Mouse (Mus musculus) midbrain, embryonic 13.5 days (tissue): ENCODE measurements at regions not wholly inside any gene's neighbourhood (a gene's known extent, or its start where the extent isn't known, plus 50 kb on each side); places are given as distances from the start of the nearest gene placed in this dataset.

ENCODE experiments used
- ATAC-seq: fragments of 200-750 bp; cut with Nextera tagmentation; 2 replicates; pipeline ENCODE4 v1.8.0; 2017; ENCODE audit warnings: mild to moderate bottlenecking, moderate TSS enrichment, moderate library complexity
- H3K27ac ChIP-seq: fragments of 300-500 bp; sonication (generic); 2 replicates; pipeline ENCODE4 v1.5.1; 2015; ENCODE audit warnings: inconsistent platforms, mild to moderate bottlenecking, moderate library complexity
- H3K27me3 ChIP-seq: fragments of 300-500 bp; sonication (generic); 2 replicates; pipeline ENCODE4 v1.6.1; 2015; ENCODE audit warnings: mild to moderate bottlenecking, inconsistent platforms
- H3K36me3 ChIP-seq: fragments of 300-500 bp; sonication (generic); 2 replicates; pipeline ENCODE4 v1.6.1; 2015; ENCODE audit warnings: mild to moderate bottlenecking, inconsistent platforms
- H3K4me1 ChIP-seq: fragments of 300-500 bp; sonication (generic); replicated peaks from 2 replicates; pipeline ENCODE4 v1.6.1; 2015; ENCODE audit warnings: inconsistent platforms
- H3K4me2 ChIP-seq: fragments of 300-500 bp; sonication (generic); replicated peaks from 2 replicates; pipeline ENCODE4 v1.6.1; 2015; ENCODE audit warnings: moderate library complexity, mild to moderate bottlenecking, inconsistent platforms
- H3K4me3 ChIP-seq: fragments of 300-500 bp; sonication (generic); replicated peaks from 2 replicates; pipeline ENCODE4 v1.5.1; 2015; ENCODE audit warnings: mild to moderate bottlenecking, inconsistent platforms
- H3K9ac ChIP-seq: fragments of 300-500 bp; sonication (generic); replicated peaks from 2 replicates; pipeline ENCODE4 v1.6.1; 2015; ENCODE audit warnings: mild to moderate bottlenecking, inconsistent platforms
- H3K9me3 ChIP-seq: fragments of 300-500 bp; sonication (generic); 2 replicates; pipeline ENCODE4 v1.6.1; 2016; ENCODE audit warnings: mild to moderate bottlenecking, inconsistent platforms
- WGBS: fragments of 180-500 bp; shearing (Covaris S2); methylation state at CpG from one replicate; pipeline ENCODE4 v1.1.7; 2015; 5-methylcytosine and 5-hydroxymethylcytosine counted together

DNA sequence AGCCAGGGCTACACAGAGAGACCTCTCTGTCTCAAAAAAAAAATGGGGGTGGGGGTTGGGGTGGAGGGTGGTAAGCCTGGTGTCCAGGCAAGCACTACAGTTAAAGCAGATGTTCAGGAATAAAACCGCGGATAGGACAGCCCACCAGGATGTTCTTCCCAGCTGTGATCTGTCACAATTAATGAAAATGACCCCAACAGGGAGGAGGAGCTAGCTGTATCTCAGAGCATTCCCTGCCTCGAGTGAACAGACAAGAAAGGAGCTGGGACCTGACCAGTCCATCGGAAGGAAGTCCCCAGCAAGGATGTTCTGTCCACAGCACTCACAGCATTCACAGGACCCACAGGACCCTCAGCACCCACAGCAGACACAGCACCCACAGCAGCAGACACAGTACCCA is 80.4 kb downstream of the Utp6 start:
- Histone ChIP-seq H3K4me1 (no peaks in the 10 kb centered on the region), H3K27ac (no peak overlapping the region), H3K4me2 (no peak overlapping the region), H3K27me3 (no peaks in the 10 kb centered on the region), H3K9me3 (no peaks in the 10 kb centered on the region), H3K4me3 (no peak overlapping the region), H3K36me3 (no peaks in the 10 kb centered on the region), H3K9ac (no peak overlapping the region)
- WGBS, result 77% methylated on average over 4 of the region's 4 CpGs
- no peak for ATAC-seq

DNA sequence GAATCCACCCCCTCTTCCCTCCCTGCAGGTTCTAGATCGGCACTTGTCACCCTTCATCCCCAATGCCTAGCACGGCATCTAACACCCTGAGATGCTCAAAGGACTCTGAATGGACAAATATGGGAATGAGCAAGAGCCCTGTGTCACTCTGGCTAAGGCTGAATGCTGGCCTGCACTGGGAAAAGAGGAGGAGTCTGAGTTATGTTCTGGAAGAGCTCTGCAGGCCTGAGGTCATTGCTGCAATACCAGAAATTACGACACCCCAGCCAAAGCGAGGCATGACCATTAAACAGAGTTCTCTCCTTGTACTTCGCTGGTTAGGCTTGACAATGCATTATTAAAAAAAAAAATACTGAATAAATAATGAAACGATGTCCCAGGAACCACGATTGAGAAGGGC is 84.1 kb downstream of the Utp6 start:
- Histone ChIP-seq H3K9ac (no peak overlapping the region), H3K36me3 (no peaks in the 10 kb centered on the region), H3K9me3 (no peaks in the 10 kb centered on the region), H3K4me3 (no peak overlapping the region), H3K4me2 (no peak overlapping the region), H3K4me1 (no peaks in the 10 kb centered on the region), H3K27ac (no peak overlapping the region), H3K27me3 (no peaks in the 10 kb centered on the region)
- no peak for ATAC-seq
- 87% methylated on average over 7 of the region's 7 CpGs for WGBS

DNA sequence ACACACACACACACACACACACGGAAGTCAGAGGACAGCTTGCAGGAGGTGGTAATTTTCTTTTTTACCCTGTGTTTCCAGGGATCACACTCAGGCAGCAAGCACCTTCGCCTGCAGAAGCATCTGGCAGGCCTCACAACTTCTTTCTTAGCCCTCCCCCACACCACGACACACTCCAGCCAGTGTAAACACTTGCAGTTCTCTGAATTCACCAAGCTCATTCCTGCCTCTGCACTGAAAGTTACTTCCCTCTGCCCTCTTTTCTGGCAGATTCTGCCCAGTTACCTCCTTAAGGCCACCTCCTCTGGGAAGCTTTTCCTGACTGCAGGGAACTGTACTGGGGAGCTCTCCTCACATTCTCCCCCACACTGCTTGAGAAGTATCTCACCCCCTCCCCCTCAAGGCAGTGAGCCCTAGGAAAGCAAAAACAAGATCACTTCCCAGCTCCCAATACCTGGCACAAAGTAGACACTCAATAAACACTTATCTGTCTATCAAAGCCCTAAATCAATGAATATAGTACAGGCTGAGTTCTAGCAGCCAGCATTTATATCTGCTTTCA is 84.9 kb downstream of the Utp6 start:
- Histone ChIP-seq H3K27me3 (no peaks in the 10 kb centered on the region), H3K9me3 (no peaks in the 10 kb centered on the region), H3K4me2 (no peak overlapping the region), H3K36me3 (no peaks in the 10 kb centered on the region), H3K27ac (no peak overlapping the region), H3K9ac (no peak overlapping the region), H3K4me1 (no peaks in the 10 kb centered on the region), H3K4me3 (no peak overlapping the region)
- ATAC-seq, result no peak
- WGBS, result 64% methylated on average over 3 of the region's 3 CpGs

DNA sequence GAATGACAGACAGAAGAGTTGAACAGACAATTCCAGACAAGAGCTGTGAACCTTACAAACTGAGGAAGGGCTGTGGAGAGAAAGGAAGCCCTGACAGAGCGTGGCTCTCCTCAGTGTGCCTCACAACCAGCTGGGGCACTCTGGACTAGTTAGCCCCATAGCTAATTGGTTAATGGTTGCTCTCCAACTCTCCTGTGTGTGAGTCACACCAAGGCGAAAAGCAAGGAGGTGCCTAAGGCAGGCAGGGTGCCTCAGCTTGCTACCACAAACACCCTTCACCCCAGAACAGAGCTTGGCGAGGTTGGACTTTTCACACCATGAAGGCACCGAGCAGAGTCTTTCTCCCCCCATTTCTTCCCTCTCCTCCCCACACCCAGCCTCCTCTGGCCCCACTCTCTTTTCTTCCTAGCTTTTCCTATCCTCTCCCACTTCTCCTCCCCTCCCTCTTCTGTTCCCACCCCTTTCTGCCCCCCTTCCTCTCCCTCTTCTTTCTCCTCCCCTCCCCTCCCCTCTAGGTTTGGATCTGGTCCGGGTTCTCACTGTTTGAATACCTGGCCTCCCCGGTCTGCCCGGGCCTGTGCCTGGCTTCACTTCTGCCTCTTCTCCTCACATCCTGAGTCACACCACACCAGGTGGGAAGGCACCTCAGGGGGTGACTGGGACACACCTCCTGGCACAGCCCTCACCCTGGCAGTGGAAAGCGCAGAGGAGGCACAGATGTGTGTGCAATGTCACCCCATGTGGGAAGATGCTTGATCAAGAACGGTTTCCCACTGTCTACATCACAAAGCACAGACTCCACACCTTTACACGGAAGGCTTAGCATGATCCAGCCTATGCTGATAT is 90.2 kb downstream of the Utp6 start:
- Histone ChIP-seq H3K4me3 (no peak overlapping the region), H3K9me3 (no peaks in the 10 kb centered on the region), H3K9ac (no peak overlapping the region), H3K4me2 (no peak overlapping the region), H3K4me1 (no peaks in the 10 kb centered on the region), H3K27ac (no peak overlapping the region), H3K27me3 (no peaks in the 10 kb centered on the region), H3K36me3 (no peaks in the 10 kb centered on the region)
- WGBS, result 94% methylated on average over 10 of the region's 10 CpGs
- no peak for ATAC-seq

DNA sequence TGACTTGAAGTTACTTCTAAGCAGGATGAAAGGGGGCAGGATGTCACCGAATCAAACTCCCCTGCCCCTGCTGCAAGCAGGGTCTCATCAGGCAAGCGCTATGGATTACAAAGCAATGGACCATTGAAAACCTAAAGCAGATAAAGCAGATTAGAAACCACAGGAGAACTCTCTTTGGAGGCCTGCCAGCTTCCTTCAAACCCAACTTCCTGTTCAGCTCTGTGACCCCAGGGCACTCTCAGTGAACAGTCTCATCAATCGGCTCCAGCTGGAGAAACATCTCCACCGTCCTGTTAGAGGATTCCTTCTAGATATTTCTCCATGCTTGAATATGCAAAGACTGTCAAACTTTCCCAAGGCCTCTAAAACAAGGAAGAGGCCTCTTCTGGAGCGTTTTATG is 92.0 kb downstream of the Utp6 start:
- Histone ChIP-seq H3K36me3 (no peaks in the 10 kb centered on the region), H3K4me1 (no peaks in the 10 kb centered on the region), H3K27ac (no peak overlapping the region), H3K9ac (no peak overlapping the region), H3K27me3 (no peaks in the 10 kb centered on the region), H3K4me2 (no peak overlapping the region), H3K4me3 (no peak overlapping the region), H3K9me3 (no peaks in the 10 kb centered on the region)
- no peak for ATAC-seq
- WGBS, result 52% methylated on average over 5 of the region's 5 CpGs

DNA sequence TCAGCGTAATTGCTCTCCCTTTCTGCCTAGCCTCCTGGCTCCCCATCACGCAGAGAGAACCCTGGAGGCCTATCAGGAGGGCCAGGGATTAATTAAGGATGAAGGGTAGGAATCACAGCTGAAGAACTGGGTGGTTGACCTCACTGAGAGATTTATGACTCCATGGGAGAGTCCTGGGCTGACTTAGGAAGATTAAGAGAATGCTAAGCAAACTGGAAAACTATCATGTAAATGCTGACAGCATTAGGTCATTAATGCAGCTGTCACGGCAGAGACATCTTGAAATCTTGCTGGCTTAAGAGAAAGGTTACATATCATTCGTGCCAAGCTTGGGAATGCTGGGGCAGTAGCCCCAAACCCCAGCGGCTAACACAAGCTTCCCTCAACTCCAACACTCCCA is 93.2 kb downstream of the Utp6 start:
- ATAC-seq, result no peak
- Histone ChIP-seq H3K27ac (no peak overlapping the region), H3K4me1 (no peaks in the 10 kb centered on the region), H3K9ac (no peak overlapping the region), H3K36me3 (no peaks in the 10 kb centered on the region), H3K4me3 (no peak overlapping the region), H3K27me3 (no peaks in the 10 kb centered on the region), H3K4me2 (no peak overlapping the region), H3K9me3 (no peaks in the 10 kb centered on the region)
- WGBS, result 58% methylated on average over 5 of the region's 5 CpGs

DNA sequence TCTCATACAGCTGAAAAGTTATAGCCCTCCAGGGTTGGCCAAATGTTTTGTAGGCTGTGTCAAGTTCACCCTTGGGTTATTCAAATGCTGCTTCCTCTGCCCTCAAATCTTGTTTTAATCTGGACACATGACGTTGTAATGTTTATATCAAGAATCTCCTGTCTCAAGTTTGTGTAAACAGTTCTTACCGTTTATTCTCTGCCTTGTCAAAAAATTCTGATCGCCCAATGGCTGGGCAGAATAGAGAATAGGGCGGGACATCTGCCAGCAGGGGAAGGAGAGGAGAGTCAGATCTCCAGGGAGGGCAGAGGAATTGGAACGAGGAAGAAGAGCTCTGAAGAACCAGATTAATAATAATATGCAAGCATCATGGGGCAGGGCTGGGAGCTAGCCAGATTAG is 97.4 kb downstream of the Utp6 start:
- Histone ChIP-seq H3K4me1 (peaks cover 5% of the 10 kb centered on the region; the same call in 1 of the 2 replicates), H3K4me2 (no peak overlapping the region), H3K27me3 (no peaks in the 10 kb centered on the region), H3K27ac (no peak overlapping the region), H3K9me3 (no peaks in the 10 kb centered on the region), H3K4me3 (no peak overlapping the region), H3K36me3 (no peaks in the 10 kb centered on the region), H3K9ac (no peak overlapping the region)
- 65% methylated on average over 5 of the region's 5 CpGs for WGBS
- no peak for ATAC-seq

DNA sequence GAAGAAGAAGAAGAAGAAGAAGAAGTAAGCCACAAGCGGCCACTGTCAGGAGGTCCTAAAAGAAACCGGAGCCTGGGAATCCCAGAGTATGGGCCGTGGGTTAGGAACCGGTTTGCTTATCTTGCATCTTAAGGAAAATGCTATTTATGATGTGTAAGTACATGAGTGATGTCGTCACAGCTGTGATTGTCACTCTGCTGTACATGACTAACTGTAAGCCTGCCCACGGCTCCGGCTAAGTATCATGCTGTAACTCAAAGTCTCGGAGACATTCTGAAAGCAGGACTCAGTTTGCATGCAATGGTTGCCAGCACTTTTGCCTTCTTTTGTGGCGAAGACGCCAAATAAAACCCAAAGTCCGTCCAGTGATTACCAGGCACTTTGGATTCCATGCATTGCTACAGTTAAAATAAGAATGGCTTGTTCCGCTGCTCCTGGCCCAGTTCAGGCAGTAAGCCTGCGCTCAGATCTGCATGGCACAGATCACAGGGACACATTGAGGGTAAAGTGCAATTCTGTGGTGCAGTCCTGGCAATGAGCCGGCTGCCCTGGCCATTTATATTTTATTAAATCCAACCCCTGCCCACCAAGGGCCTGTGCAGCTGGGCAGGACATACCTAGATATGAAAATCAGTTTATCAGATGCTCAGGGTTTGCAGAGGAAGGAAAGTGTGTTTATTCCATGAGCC is 98.6 kb downstream of the Utp6 start:
- H3K9me3 ChIP-seq, result no peaks in the 10 kb centered on the region
- no peak overlapping the region for H3K9ac ChIP-seq
- no peak for ATAC-seq
- no peaks in the 10 kb centered on the region for H3K27me3 ChIP-seq
- H3K27ac ChIP-seq, result no peak overlapping the region
- H3K36me3 ChIP-seq, result no peaks in the 10 kb centered on the region
- H3K4me1 ChIP-seq, result peaks cover 8% of the 10 kb centered on the region
- no peak overlapping the region for H3K4me2 ChIP-seq
- WGBS, result 92% methylated on average over 14 of the region's 14 CpGs
- no peak overlapping the region for H3K4me3 ChIP-seq

DNA sequence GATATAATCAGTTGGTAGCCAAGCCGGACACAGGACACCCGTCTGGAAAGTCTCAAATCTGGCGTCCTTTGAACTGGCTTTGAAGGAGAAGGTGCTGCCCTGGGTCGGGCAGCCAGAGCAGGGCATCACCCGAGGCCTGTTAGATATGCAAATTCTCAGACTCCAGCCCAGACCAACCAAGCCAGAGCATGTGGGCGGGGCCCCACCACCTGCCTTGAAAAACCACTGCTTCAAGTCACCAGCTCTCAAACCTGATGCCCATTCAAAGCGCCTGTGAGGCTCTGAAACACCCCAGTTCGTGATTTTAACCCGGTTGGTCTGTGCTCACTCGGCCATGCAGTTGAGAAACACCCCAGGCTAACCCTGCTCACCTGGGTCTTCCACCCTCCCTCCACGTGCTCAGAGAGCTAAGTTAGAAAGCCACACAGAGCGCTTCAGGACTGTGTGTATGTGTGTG is 101.6 kb downstream of the Utp6 start:
- no peak for ATAC-seq
- H3K4me3 ChIP-seq, result no peak overlapping the region
- no peaks in the 10 kb centered on the region for H3K9me3 ChIP-seq
- H3K4me2 ChIP-seq, result no peak overlapping the region
- H3K36me3 ChIP-seq, result no peaks in the 10 kb centered on the region
- WGBS, result 29% methylated on average over 12 of the region's 12 CpGs
- H3K27ac ChIP-seq, result no peak overlapping the region
- H3K4me1 ChIP-seq, result peaks cover 8% of the 10 kb centered on the region
- H3K27me3 ChIP-seq, result no peaks in the 10 kb centered on the region
- no peak overlapping the region for H3K9ac ChIP-seq

DNA sequence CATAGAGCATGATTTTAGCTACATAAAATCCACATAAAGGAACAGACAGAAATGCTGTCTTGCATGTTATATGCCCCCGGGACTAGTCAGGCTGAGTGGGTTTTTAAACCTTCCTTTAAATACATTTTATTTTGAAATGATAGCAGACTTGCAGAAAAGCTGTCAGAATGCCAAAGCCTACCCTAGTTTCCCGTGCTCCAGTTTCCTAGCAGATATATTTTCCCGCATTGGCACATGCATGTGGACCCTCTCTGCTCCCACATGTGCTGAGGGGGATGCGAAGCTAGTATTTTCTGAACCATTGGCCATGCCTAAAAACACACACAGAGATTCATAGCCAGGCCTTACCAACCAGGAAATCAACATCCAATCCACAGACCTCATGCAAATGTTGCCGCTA is 105.8 kb downstream of the Utp6 start:
- Histone ChIP-seq H3K9me3 (no peaks in the 10 kb centered on the region), H3K4me1 (peaks cover 8% of the 10 kb centered on the region), H3K4me2 (no peak overlapping the region), H3K4me3 (no peak overlapping the region), H3K27me3 (no peaks in the 10 kb centered on the region), H3K36me3 (no peaks in the 10 kb centered on the region), H3K9ac (no peak overlapping the region), H3K27ac (no peak overlapping the region)
- WGBS, result 84% methylated on average over 5 of the region's 5 CpGs
- no peak for ATAC-seq

DNA sequence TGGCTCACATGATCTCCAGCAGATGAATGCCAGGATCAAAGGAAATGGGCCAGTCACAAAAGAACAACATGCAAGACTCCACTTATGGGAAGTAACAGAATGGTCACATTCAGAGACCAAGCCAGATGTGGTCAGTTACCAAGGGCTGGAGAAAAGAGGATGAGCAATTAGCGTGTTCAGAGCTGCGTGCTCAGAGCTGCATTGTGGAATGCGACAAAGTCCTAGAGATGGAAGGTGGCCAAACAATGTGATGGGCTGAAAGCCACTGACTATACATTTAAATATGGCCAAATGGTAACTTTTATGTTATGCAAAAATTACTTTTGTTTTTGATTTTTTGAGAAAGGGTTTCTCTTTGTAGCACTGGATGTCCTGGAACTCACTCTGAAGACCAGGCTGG is 112.6 kb downstream of the Utp6 start:
- no peak overlapping the region for H3K27ac ChIP-seq
- H3K4me3 ChIP-seq, result no peak overlapping the region
- no peaks in the 10 kb centered on the region for H3K9me3 ChIP-seq
- no peak overlapping the region for H3K4me2 ChIP-seq
- no peaks in the 10 kb centered on the region for H3K4me1 ChIP-seq
- no peak overlapping the region for H3K9ac ChIP-seq
- 91% methylated on average over 3 of the region's 3 CpGs for WGBS
- no peaks in the 10 kb centered on the region for H3K36me3 ChIP-seq
- H3K27me3 ChIP-seq, result no peaks in the 10 kb centered on the region
- no peak for ATAC-seq

DNA sequence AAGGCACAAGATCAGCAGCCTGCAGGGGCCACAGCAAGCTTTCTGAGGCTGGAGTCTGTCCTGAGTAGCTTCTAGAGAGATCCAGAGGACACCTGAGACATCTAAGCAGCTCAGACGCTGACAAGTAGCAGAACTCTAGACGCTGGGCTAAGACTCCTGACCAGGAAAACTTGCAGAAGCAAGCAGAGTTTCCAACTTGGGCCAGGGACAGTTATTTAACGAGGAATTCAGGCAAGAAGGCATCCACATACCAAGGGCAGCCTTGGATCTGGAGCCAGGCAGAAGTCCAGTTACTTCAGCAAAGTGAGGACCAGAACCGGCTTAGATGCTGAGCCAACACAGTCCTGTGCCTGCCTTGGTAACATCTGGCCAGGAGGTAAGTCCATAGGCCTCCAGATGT is 117.8 kb downstream of the Utp6 start:
- Histone ChIP-seq H3K4me1 (no peaks in the 10 kb centered on the region), H3K36me3 (no peaks in the 10 kb centered on the region), H3K9me3 (no peaks in the 10 kb centered on the region), H3K9ac (no peak overlapping the region), H3K27me3 (no peaks in the 10 kb centered on the region), H3K4me3 (no peak overlapping the region), H3K27ac (no peak overlapping the region), H3K4me2 (no peak overlapping the region)
- ATAC-seq, result no peak
- 82% methylated on average over 4 of the region's 4 CpGs for WGBS
